Mouse (Mus musculus) kidney, adult 2 months (tissue): ENCODE results near the gene Ubap2l.

Experiments
- CTCF ChIP-seq: fragments of 200-500 bp; conservative IDR thresholded peaks from 2 replicates; pipeline ENCODE4 v1.5.1; 2011; ENCODE audit warnings: low read depth, mild to moderate bottlenecking, control low read depth, low read length, moderate library complexity, mixed read lengths; ENCODE audit not compliant: insufficient read depth, insufficient read length
- POLR2A ChIP-seq: fragments of 200-500 bp; IDR thresholded peaks from one replicate; pipeline ENCODE4 v1.6.1; 2011; ENCODE audit warnings: low read depth, low read length, control low read depth

DNA sequence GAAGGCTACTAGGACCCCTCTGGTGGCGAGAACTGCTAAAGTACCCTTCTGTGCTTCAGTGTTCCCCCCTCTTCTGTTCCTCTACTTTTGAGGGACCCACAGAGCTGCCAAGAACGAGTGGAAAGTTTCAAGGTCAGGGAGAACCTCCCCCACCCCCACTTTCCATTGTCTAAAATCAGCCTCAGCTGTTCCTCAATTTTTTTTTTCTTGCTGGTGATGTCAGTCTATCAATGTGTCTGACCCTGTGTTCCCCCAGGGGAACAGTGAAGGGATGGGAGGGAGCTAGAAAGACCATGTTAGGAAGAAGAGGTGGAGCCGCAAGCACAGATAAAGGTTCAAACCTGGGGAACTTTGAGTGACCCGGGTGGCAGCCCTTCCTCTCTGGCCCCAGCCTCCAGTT lies 19.9 kb upstream of the Ubap2l start, which contains the start of gene Tpm3:
- TF ChIP-seq POLR2A = no peak
- no peak for TF ChIP-seq CTCF
